Mouse (Mus musculus) urinary bladder, postnatal 10 days (tissue): ENCODE measurements around the gene Sh3bp1.
"Not testable (repeated sequence)": the region's sequence is repeated elsewhere in the genome, so short reads cannot be mapped to it uniquely, and the experiment has no call there.

Experiments
- DNase-seq: peaks from one replicate; pipeline ENCODE4 v3.0.0; 2022; ENCODE audit warnings: low spot score

Gene Sh3bp1

GRCm38 (mm10) chr15:78877810-78878390, 21.7 kb upstream of the Sh3bp1 start:
- DNase-seq: no peak

DNA sequence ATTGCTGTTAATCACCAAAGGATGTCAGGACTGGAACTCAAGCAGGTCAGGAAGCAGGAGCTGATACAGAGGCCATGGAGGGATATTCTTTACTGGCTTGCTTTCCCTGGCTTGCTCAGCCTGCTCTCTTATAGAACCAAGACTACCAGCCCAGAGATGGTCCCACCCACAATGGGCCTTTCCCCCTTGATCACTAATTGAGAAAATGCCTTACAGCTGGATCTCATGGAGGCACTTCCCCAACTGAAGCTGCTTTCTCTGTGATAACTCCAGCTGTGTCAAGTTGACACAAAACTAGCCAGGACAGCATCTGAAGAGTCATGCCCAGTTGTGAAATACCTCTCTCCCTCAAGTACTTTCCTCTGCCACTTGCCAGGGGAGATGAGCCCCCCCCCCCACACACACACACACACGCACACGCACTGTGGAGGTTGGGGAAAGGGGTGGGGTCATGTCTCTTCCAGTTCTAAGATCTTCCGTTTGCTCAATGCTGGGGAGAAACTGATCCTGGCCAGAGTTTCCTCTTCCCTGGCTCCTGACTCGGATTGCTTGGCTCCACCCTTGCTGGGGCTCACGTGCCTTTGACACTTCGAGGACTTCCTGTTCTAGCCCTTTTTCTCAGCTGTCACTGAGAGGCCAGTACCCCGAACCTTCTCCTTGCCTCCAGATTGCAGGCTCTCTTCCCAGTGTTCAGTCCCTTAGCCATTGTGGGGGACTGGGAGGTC, 20.6 kb upstream of the Sh3bp1 start:
- DNase-seq: not testable (repeated sequence)

DNA sequence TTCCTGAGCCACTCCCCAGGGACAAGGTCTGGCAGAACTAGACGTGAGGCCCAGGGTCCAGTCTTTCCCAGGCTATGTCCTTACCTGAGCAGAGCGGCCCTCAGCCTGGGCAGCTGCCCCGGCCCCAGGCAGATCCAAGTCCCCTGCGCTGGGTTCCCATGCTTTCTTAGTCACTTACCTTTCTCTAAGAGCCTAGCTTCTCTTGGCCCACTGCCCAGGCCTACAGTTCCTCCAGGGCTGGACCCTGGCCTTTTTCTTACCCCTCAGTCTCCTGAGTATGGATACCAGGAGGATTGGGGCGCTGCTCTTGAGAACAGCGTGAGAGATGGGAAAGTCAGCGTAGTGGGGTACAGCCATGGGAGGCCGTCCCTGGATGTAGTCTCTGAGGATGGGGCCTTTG, 19.1 kb upstream of the Sh3bp1 start:
- no peak for DNase-seq

- no peak for DNase-seq
These were observed 17.7 kb upstream of the Sh3bp1 start for GRCm38 (mm10) chr15:78881828-78882227.

DNA sequence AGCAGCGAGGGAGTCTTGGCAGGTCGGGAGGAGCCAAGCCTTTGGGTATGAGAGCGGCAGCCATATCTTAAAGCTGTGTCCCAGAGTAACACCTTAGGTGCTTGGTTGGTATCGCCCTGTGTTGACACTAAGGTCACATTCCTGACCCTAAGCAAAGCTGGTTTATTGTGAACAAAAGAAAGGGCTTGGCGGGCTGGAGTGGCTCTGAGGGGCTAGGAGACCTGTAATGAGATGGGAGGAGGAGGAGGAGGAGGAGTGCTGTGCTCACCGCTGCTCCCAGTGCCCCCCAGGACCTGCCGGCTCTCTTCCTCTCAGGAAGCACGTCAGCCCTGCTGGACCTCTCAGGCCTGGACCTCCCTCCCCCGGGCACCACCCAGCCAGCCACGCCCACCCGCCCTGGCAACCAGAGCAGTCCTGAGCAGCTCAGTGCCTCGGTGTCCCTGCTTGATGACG, 10.1 kb upstream of the Sh3bp1 start:
- DNase-seq: no peak

GRCm38 (mm10) chr15:78892440-78892839, 7.1 kb upstream of the Sh3bp1 start:
- no peak for DNase-seq

DNA sequence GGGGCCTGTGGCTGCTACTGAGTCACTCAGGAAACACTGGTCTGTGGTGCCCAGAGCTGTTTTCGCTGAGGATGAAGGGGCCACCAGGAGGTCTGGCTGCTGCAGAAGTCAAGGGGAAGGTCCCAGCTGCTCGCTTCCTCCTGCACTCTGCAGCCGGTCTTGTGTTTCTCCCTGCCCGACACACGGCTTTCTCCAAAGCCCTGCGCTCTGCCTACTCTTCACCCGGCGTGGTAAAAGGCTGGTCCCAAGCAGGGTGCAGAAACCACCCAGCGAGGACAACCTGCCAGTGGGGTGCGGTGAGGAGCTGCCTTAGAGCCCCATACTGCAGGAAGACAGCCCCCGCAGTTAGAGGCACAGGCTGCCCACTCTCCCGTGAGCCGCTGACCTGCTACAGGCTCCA, 4.8 kb upstream of the Sh3bp1 start:
- DNase-seq: no peak

GRCm38 (mm10) chr15:78895741-78896140, 3.8 kb upstream of the Sh3bp1 start:
- no peak for DNase-seq

- DNase-seq: no peak
These were observed 3.4 kb upstream of the Sh3bp1 start for GRCm38 (mm10) chr15:78896149-78896548.

DNA sequence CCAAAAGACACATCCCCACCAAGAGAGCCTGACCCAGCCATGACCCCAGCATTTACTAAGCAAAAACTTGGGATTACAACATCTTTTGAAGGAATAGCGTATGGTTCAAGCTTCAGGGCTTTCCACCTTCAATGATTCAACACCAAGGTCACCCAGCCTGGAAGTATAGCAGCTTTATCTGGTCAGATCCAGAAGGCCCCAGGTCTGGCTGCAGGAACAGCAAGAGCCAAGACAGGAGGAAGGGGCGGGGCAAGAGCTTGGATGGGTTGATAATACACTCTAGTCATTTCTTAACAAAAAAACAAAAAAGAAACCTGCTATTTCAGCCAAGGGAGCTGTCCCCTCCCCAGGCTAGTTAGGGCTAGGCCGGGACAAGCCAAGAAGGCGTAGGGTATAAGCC, 2.1 kb upstream of the Sh3bp1 start:
- no peak for DNase-seq

DNA sequence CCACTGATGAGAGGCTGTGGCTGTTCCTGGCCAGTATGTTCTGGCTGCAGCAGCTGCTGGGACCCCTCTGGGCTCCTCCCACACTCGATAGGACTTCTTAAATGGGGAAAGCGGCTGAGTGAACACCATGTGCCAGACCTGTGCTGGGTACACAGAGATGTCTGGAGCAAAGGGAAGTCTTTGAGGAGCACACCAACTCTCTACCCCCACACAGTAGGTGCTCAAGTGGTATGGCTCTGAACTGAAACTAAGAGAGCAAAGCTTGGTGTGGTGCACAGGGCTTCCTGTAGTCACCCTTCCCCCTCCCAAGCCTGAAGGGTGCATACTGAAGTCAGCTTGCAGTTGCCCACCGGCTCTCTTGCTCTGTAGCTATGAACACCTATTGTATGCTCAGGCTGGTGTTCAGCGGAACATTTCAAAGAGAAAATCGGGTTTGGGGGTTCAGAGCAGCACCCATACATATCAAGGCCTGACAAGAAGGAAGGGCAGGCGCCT, 1.0 kb upstream of the Sh3bp1 start:
- no peak for DNase-seq

DNA sequence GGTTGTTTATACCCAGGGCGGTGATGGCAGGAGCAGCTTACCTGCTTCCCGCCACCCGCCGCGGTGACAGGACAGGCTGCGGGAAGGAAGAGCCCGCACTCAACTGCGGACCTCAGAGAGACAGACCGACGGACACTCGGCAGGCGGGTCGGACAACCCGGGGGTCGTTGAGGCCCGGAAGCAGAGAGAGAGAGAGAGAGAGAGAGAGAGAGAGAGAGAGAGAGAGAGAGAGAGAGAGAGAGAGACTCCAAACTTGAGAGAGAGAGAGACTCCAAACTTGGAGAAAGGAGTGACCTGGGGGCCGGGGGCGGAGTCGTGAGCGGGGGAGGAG, 194 bp upstream of the Sh3bp1 start, which contains the start of gene Gm49510:
TSS of gene Gm49510 (plus strand) at position 259 of the 331 bp plus-strand sequence.
- no peak for DNase-seq

GRCm38 (mm10) chr15:78900585-78901421, 1.2 kb downstream of the Sh3bp1 start:
- no peak for DNase-seq

DNA sequence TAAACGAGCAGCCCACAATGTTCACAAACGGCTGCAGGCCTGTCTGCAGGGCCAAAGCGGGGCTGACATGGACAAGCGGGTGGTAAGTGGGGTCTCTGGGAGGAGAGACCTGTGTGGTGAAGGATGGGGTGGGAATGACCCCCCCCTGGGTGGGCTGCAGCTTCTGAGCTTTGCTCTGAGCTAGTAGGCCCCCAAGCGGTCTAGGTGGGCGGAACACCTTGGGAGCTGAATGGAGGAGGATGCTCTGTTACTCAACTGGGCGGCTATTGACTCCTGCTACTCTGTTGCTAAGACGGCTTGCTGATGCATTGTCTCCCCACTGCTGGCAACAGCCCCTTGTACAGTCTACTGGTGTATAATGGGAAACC, 1.8 kb downstream of the Sh3bp1 start:
- no peak for DNase-seq

- DNase-seq: no peak
These were observed 3.7 kb downstream of the Sh3bp1 start for GRCm38 (mm10) chr15:78903243-78903642.

DNA sequence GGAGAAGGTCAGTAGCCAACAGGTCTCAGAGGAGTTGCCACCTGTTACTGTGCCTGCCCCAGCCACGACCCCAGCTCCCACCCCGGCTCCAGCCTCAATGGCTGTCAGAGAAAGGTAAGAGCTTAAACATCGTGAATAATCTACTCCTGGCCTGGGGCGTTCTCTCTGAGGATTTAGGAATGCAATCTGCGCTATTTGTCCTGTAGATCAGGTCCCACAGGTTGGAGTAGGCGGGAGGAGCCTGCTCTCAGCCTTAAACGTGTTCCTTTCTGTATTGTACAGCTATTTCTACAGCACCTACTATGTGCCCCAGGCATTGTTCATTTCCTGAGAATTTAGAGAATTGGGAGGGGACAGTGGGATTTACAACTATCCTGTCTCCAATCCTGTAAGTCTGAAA, 8.8 kb downstream of the Sh3bp1 start:
- DNase-seq: no peak

GRCm38 (mm10) chr15:78908982-78909381, 9.4 kb downstream of the Sh3bp1 start:
- no peak for DNase-seq

- DNase-seq: no peak
These were observed 12.5 kb downstream of the Sh3bp1 start for GRCm38 (mm10) chr15:78912040-78912439.

- DNase-seq: peak; percentile 74
These were observed 14.1 kb downstream of the Sh3bp1 start, which contains the start of gene Pdxp for GRCm38 (mm10) chr15:78913632-78914090. Gene Pdxp, plus strand, starts transcription at chr15:78913919.

DNA sequence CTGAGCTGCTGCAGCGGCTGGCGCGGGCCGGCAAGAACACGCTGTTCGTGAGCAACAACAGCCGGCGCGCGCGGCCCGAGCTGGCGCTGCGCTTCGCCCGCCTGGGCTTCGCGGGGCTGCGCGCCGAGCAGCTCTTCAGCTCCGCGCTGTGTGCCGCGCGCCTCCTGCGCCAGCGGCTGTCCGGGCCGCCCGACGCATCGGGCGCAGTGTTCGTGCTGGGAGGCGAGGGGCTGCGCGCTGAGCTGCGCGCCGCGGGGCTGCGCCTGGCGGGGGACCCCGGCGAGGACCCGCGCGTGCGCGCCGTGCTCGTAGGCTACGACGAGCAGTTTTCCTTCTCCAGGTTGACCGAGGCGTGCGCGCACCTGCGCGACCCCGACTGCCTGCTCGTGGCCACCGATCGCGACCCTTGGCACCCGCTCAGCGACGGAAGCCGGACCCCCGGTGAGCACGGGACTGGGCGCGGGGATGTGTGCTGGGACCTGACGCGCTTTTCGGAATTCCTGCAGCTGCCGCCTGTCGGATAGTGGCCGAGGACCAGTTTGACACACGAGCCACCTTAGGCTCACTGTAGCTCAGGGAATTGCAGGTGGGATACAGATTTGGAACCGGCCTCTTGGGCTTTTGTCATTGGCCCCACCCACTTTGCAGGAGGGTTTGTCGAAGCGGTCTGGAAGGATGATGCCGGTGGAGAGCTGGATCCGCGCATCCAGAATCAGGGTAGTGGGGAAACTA, 14.7 kb downstream of the Sh3bp1 start:
- no peak for DNase-seq

- DNase-seq: no peak
These were observed 15.5 kb downstream of the Sh3bp1 start for GRCm38 (mm10) chr15:78914823-78915659.
